Mouse (Mus musculus): ENCODE results near the gene Bpi. TPM values are rescaled to one million over a fixed set of nuclear protein-coding genes. Genes with fewer than 3 reads are reported as not detected.

Gene Bpi
- polyA plus RNA-seq, 1 experiment from 2014 or later, result not detected

- H3K27ac ChIP-seq (ENCODE audit: low read length), result no peak overlapping the region
- no peak overlapping the region for H3K4me3 ChIP-seq (ENCODE audit: low read length)
- H3K27me3 ChIP-seq (ENCODE audit: control insufficient read depth, insufficient read depth, low read length), result no peaks in the 10 kb centered on the region
- H3K9me3 ChIP-seq (replicated peaks; ENCODE audit: control insufficient read depth, low read length), result 0 out of 2 replicates have a peak, but pooled peaks cover 5% of the 10 kb centered on the region
- H3K4me2 ChIP-seq (ENCODE audit: low read depth, low read length), result no peak overlapping the region
- peaks cover 3% of the 10 kb centered on the region; the same call in 1 of the 2 replicates for H3K4me1 ChIP-seq (ENCODE audit: control insufficient read depth, insufficient read depth, low read length)
- peak; percentile 79 for ATAC-seq (replicated peaks; ENCODE audit: extremely low read depth, insufficient read depth, low FRiP score)
- 30% methylated on average over 7 of the region's 7 CpGs for WGBS
- H3K9ac ChIP-seq (ENCODE audit: low read length), result no peak overlapping the region
- H3K36me3 ChIP-seq (ENCODE audit: control insufficient read depth, insufficient read depth), result no peaks in the 10 kb centered on the region
These were observed 9.6 kb upstream of the Bpi start for GRCm38 (mm10) chr2:158248318-158248717.

- WGBS, result 59% methylated on average over 4 of the region's 4 CpGs
- no peaks in the 10 kb centered on the region for H3K36me3 ChIP-seq (ENCODE audit: control insufficient read depth, insufficient read depth)
- no peak overlapping the region for H3K4me3 ChIP-seq (ENCODE audit: low read length)
- H3K9ac ChIP-seq (ENCODE audit: low read length), result no peak overlapping the region
- H3K4me1 ChIP-seq (ENCODE audit: control insufficient read depth, insufficient read depth, low read length), result peaks cover 3% of the 10 kb centered on the region; the same call in 1 of the 2 replicates
- H3K27ac ChIP-seq (ENCODE audit: low read length), result no peak overlapping the region
- ATAC-seq (replicated peaks; ENCODE audit: extremely low read depth, insufficient read depth, low FRiP score), result no peak
- H3K27me3 ChIP-seq (ENCODE audit: control insufficient read depth, insufficient read depth, low read length), result no peaks in the 10 kb centered on the region
- H3K4me2 ChIP-seq (ENCODE audit: low read depth, low read length), result no peak overlapping the region
- H3K9me3 ChIP-seq (replicated peaks; ENCODE audit: control insufficient read depth, low read length), result no peaks in the 10 kb centered on the region
These were observed 7.3 kb upstream of the Bpi start for GRCm38 (mm10) chr2:158250558-158250957.

GRCm38 (mm10) chr2:158253806-158254205 is 4.1 kb upstream of the Bpi start:
- no peaks in the 10 kb centered on the region for H3K36me3 ChIP-seq (ENCODE audit: control insufficient read depth, insufficient read depth)
- WGBS, result 52% methylated on average over 5 of the region's 5 CpGs
- no peaks in the 10 kb centered on the region for H3K9me3 ChIP-seq (replicated peaks; ENCODE audit: control insufficient read depth, low read length)
- ATAC-seq (replicated peaks; ENCODE audit: extremely low read depth, insufficient read depth, low FRiP score), result no peak
- no peak overlapping the region for H3K4me2 ChIP-seq (ENCODE audit: low read depth, low read length)
- H3K27me3 ChIP-seq (ENCODE audit: control insufficient read depth, insufficient read depth, low read length), result no peaks in the 10 kb centered on the region
- no peak overlapping the region for H3K27ac ChIP-seq (ENCODE audit: low read length)
- H3K9ac ChIP-seq (ENCODE audit: low read length), result no peak overlapping the region
- H3K4me1 ChIP-seq (ENCODE audit: control insufficient read depth, insufficient read depth, low read length), result peaks cover 2% of the 10 kb centered on the region; the same call in 1 of the 2 replicates
- no peak overlapping the region for H3K4me3 ChIP-seq (ENCODE audit: low read length)

- H3K9me3 ChIP-seq (replicated peaks; ENCODE audit: control insufficient read depth, low read length), result no peaks in the 10 kb centered on the region
- H3K4me1 ChIP-seq (ENCODE audit: control insufficient read depth, insufficient read depth, low read length), result peaks cover 2% of the 10 kb centered on the region; the same call in 1 of the 2 replicates
- ATAC-seq (replicated peaks; ENCODE audit: extremely low read depth, insufficient read depth, low FRiP score), result no peak
- H3K27ac ChIP-seq (ENCODE audit: low read length), result no peak overlapping the region
- no peak overlapping the region for H3K9ac ChIP-seq (ENCODE audit: low read length)
- peaks cover 3% of the 10 kb centered on the region; the same call in 1 of the 2 replicates for H3K27me3 ChIP-seq (ENCODE audit: control insufficient read depth, insufficient read depth, low read length)
- H3K4me3 ChIP-seq (ENCODE audit: low read length), result no peak overlapping the region
- no peaks in the 10 kb centered on the region for H3K36me3 ChIP-seq (ENCODE audit: control insufficient read depth, insufficient read depth)
- no peak overlapping the region for H3K4me2 ChIP-seq (ENCODE audit: low read depth, low read length)
- WGBS, result 20% methylated on average over 5 of the region's 5 CpGs
These were observed 1.0 kb upstream of the Bpi start for GRCm38 (mm10) chr2:158256894-158257293.

- H3K36me3 ChIP-seq (ENCODE audit: control insufficient read depth, insufficient read depth), result no peaks in the 10 kb centered on the region
- peaks cover 2% of the 10 kb centered on the region; the same call in 1 of the 2 replicates for H3K4me1 ChIP-seq (ENCODE audit: control insufficient read depth, insufficient read depth, low read length)
- H3K9me3 ChIP-seq (replicated peaks; ENCODE audit: control insufficient read depth, low read length), result no peaks in the 10 kb centered on the region
- H3K9ac ChIP-seq (ENCODE audit: low read length), result no peak overlapping the region
- H3K4me2 ChIP-seq (ENCODE audit: low read depth, low read length), result no peak overlapping the region
- H3K27ac ChIP-seq (ENCODE audit: low read length), result no peak overlapping the region
- 19% methylated on average over 12 of the region's 12 CpGs for WGBS
- no peak overlapping the region for H3K4me3 ChIP-seq (ENCODE audit: low read length)
- peaks cover 3% of the 10 kb centered on the region; the same call in 1 of the 2 replicates for H3K27me3 ChIP-seq (ENCODE audit: control insufficient read depth, insufficient read depth, low read length)
- ATAC-seq (replicated peaks; ENCODE audit: extremely low read depth, insufficient read depth, low FRiP score), result peak; percentile 53
These were observed 887 bp downstream of the Bpi start for GRCm38 (mm10) chr2:158258781-158259180.

- Histone ChIP-seq H3K9ac (ENCODE audit: low read length) (no peak overlapping the region), H3K36me3 (ENCODE audit: control insufficient read depth, insufficient read depth) (no peaks in the 10 kb centered on the region), H3K27me3 (ENCODE audit: control insufficient read depth, insufficient read depth, low read length) (peaks cover 3% of the 10 kb centered on the region; the same call in 1 of the 2 replicates), H3K27ac (ENCODE audit: low read length) (no peak overlapping the region), H3K9me3 (replicated peaks; ENCODE audit: control insufficient read depth, low read length) (no peaks in the 10 kb centered on the region), H3K4me3 (ENCODE audit: low read length) (no peak overlapping the region), H3K4me2 (ENCODE audit: low read depth, low read length) (no peak overlapping the region), H3K4me1 (ENCODE audit: control insufficient read depth, insufficient read depth, low read length) (peaks cover 2% of the 10 kb centered on the region; the same call in 1 of the 2 replicates)
- WGBS, result 70% methylated on average over 8 of the region's 8 CpGs
- ATAC-seq (replicated peaks; ENCODE audit: extremely low read depth, insufficient read depth, low FRiP score), result no peak
These were observed 1.6 kb downstream of the Bpi start for GRCm38 (mm10) chr2:158259498-158259897.

- ATAC-seq (replicated peaks; ENCODE audit: extremely low read depth, insufficient read depth, low FRiP score), result no peak
- H3K4me2 ChIP-seq (ENCODE audit: low read depth, low read length), result no peak overlapping the region
- 0 out of 2 replicates have a peak, but pooled peaks cover 5% of the 10 kb centered on the region for H3K4me1 ChIP-seq (ENCODE audit: control insufficient read depth, insufficient read depth, low read length)
- no peak overlapping the region for H3K4me3 ChIP-seq (ENCODE audit: low read length)
- WGBS, result 81% methylated on average over 3 of the region's 3 CpGs
- H3K36me3 ChIP-seq (ENCODE audit: control insufficient read depth, insufficient read depth), result no peaks in the 10 kb centered on the region
- H3K27me3 ChIP-seq (ENCODE audit: control insufficient read depth, insufficient read depth, low read length), result peaks cover 2% of the 10 kb centered on the region; the same call in 1 of the 2 replicates
- no peak overlapping the region for H3K9ac ChIP-seq (ENCODE audit: low read length)
- no peak overlapping the region for H3K27ac ChIP-seq (ENCODE audit: low read length)
- H3K9me3 ChIP-seq (replicated peaks; ENCODE audit: control insufficient read depth, low read length), result no peaks in the 10 kb centered on the region
These were observed 7.0 kb downstream of the Bpi start for GRCm38 (mm10) chr2:158264877-158265276.

- 80% methylated on average over 8 of the region's 8 CpGs for WGBS
- Histone ChIP-seq H3K9ac (ENCODE audit: low read length) (no peak overlapping the region), H3K27me3 (ENCODE audit: control insufficient read depth, insufficient read depth, low read length) (no peaks in the 10 kb centered on the region), H3K9me3 (replicated peaks; ENCODE audit: control insufficient read depth, low read length) (no peaks in the 10 kb centered on the region), H3K4me1 (ENCODE audit: control insufficient read depth, insufficient read depth, low read length) (0 out of 2 replicates have a peak, but pooled peaks cover 5% of the 10 kb centered on the region), H3K36me3 (ENCODE audit: control insufficient read depth, insufficient read depth) (no peaks in the 10 kb centered on the region), H3K4me3 (ENCODE audit: low read length) (no peak overlapping the region), H3K27ac (ENCODE audit: low read length) (no peak overlapping the region), H3K4me2 (ENCODE audit: low read depth, low read length) (no peak overlapping the region)
- no peak for ATAC-seq (replicated peaks; ENCODE audit: extremely low read depth, insufficient read depth, low FRiP score)
These were observed 12.1 kb downstream of the Bpi start for GRCm38 (mm10) chr2:158270017-158270416.

GRCm38 (mm10) chr2:158273646-158274045 is 15.8 kb downstream of the Bpi start:
- H3K4me3 ChIP-seq (ENCODE audit: low read length), result no peak overlapping the region
- H3K4me2 ChIP-seq (ENCODE audit: low read depth, low read length), result no peak overlapping the region
- H3K36me3 ChIP-seq (ENCODE audit: control insufficient read depth, insufficient read depth), result no peaks in the 10 kb centered on the region
- H3K9me3 ChIP-seq (replicated peaks; ENCODE audit: control insufficient read depth, low read length), result no peaks in the 10 kb centered on the region
- H3K27ac ChIP-seq (ENCODE audit: low read length), result no peak overlapping the region
- no peaks in the 10 kb centered on the region for H3K4me1 ChIP-seq (ENCODE audit: control insufficient read depth, insufficient read depth, low read length)
- no peaks in the 10 kb centered on the region for H3K27me3 ChIP-seq (ENCODE audit: control insufficient read depth, insufficient read depth, low read length)
- 30% methylated on average over 2 of the region's 2 CpGs for WGBS
- H3K9ac ChIP-seq (ENCODE audit: low read length), result no peak overlapping the region
- ATAC-seq (replicated peaks; ENCODE audit: extremely low read depth, insufficient read depth, low FRiP score), result no peak

Measured in heart, embryonic 16.5 days (tissue).